Mouse (Mus musculus) c-Kit-positive CD71-positive TER-119-positive erythroid progenitor cells, embryonic 14.5 days (primary cell): ENCODE measurements at regions not wholly inside any gene's neighbourhood (a gene's known extent, or its start where the extent isn't known, plus 50 kb on each side); places are given as distances from the start of the nearest gene placed in this dataset.

ENCODE experiments used
- DNase-seq: peaks from one replicate; pipeline ENCODE4 v3.0.0-alpha.2; 2013; ENCODE audit warnings: low spot score

GRCm38 (mm10) chr16:93272146-93272545, 331.7 kb downstream of the Setd4 start:
- DNase-seq = no peak

DNA sequence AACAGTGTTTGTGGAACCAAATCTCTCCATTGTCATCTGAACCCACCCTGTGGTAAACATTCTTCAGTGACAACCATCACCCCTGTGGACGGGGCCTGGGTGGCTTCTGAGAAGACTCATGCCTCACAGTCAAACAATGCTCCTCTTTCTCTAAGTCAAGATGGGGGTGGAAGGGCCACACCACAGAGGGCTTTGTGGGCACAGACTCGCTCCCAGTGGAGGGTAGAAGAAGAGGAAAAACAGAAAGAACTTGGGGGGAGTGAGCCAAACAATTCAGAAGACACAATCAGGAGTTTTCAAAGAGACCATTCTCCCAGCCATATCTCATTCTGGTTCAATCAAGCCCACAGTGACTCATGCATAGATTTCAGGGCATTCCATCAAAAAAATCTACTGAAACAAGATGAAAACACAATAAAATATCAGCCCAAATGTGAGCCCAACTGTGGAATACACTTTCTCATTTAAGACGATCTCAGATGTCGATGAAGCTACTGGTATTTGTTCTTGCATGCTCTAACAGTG, 339.7 kb downstream of the Setd4 start:
- no peak for DNase-seq

DNA sequence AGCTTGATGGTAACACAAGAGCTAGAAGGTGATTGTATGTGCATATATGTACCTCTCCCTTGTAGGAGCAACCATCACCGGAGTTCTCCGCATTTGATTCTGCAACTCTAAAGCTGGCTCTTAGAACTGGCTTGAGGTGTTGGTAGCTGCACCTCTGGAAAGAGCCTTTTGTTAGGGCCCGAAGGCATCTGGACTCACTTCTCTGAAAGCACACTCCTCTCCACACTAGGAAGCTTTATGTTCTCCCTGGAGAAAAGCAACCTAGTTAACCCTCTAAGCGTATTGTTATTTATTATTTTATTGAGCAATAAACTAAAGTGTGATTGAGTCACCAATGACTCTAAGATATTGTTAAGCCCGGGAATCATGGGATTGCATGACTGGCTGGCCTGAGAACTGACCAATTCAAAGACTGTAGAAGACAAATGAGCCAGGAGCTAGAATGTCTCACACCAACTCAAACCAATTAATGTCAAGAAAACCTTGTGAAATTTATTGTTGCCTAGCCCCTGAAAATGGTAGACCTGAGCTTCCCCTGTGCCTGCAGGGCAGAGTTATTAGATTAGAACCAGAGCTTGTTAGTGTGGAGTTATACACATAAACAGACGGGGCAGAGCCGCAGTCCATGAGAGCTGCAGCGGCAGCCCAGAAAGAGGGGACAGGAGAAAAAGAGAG, 340.6 kb downstream of the Setd4 start:
- no peak for DNase-seq

DNA sequence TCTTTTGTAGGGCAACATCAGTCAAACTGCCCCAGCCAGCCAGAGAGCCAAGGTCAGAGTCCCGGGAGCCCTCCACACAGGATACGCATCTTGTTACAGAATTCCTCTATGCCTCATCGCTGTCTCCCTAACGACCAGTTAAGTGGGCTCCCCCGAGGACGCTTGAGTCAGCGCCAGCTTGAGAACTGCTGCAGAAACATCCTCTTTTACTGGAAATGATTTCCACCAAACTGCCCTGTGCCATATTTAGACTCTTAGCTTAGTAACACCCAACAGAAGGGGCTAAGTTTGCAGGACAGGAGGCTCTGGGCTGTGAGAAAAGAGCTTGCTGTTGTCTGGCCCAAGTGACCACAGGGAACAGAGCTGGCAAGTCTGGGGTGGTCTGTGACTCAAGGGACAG, 357.0 kb downstream of the Setd4 start:
- DNase-seq = no peak

DNA sequence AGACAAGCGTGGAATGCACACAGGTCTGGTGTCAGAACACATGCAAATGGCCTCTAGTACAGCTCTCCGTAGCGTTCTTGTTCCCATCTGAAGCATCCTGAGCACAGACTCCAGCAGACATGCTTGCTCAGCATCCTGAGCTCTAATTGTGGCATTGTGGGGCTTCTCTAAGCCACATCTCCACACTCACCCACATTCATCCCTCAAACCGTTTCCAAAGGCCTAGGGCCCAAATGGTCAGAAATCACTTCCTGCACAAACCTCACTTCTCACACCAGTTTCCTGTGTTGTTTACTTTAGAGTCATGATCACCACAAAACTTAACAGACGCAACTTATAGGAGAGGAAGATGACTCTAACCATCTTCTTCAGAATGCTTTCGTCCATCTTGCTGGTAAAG, 358.1 kb downstream of the Setd4 start:
- no peak for DNase-seq

- no peak for DNase-seq
Measured at GRCm38 (mm10) chr16:93238898-93239297, 365.0 kb downstream of the Setd4 start.

DNA sequence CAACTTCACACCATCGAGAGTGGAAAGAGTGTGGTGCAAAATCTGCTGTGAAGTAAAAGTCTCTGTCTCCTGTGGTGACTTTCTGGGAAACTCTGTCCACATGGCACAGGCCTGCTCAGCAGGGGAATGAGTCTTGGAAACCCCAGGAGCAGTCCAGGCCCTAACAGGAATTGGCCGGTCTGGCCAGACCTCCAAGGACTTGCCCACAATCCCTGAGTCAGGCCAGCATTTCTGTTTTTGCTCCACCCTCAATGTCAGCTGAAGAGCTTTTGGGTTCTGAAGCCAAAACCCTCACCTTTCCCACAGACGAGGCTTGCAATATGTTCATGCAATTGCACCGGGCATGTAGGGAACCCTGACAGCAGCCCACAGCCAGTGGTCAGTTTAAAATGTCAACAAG, 365.5 kb downstream of the Setd4 start:
- DNase-seq = no peak

- DNase-seq = no peak
Measured at GRCm38 (mm10) chr16:93225644-93226043, 378.2 kb downstream of the Setd4 start.

DNA sequence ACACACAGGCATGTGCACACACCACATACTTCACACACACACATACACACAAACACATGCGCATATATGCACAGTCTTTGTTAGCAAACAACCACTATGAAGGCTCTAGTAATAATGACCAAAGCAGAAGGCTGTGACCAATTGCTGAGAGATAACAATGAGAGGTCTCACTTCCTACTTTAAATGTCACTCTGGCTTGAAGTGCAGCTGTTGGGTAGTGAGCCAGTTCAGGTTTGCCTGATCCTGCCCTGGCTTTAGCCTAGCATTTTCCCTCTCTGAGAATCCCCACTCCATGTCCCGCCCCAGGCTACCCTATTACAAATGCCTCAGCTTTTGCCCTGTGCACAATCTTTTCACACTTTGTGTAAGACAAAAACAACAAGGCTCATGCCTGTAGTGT, 378.7 kb downstream of the Setd4 start:
- DNase-seq = no peak

DNA sequence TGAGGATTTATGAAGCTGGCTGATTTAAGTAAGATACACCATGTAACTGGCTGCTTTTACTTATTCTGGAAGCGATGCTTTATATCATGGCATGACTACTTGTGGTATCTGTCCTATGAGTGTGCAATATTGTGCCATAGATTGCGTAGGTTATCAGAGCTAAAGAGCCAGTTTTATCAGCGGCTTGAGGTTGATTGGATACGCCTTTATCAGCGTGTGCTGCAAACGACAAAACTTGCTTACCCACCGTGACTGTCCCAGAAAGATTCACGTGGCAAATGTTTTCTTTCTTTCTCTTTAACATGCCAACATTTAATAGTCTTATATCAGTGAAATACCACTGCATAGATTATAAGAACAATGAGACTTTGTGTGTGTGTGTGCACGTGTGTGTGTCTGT, 384.1 kb downstream of the Setd4 start:
- DNase-seq = no peak

GRCm38 (mm10) chr16:93218402-93218801, 385.5 kb downstream of the Setd4 start:
- no peak for DNase-seq

DNA sequence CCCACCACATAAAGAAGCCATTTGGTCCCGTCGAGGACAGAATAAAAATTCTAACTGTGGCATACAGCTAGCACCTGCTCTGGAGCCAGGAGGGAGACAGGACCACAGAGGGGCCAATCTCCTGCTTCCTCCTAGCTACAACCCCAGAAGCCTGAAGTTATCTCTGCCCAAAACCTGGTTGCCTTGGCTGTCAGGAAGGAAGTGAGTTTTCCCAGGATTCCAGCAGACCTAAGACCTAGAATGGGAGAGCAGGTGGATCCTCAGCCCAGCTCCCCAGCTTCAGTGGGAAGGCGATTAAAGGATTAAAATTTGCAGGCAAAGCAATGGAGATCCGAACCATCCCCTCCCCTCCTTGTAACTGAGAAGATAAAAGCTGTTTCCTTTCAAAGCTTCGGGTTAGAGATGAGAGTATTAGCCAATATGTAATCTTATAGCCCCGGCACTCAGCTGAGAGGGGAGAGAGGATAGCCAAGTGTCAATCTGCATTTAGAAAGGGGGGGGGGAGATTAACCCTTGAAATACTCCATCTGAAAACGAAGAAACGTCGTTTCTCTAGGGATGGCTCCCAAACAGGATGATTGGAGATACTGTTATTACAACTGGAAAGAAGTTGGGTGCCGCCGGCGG, 386.1 kb downstream of the Setd4 start:
- DNase-seq = no peak

- DNase-seq = no peak
Measured at GRCm38 (mm10) chr16:93215630-93216029, 388.2 kb downstream of the Setd4 start.

DNA sequence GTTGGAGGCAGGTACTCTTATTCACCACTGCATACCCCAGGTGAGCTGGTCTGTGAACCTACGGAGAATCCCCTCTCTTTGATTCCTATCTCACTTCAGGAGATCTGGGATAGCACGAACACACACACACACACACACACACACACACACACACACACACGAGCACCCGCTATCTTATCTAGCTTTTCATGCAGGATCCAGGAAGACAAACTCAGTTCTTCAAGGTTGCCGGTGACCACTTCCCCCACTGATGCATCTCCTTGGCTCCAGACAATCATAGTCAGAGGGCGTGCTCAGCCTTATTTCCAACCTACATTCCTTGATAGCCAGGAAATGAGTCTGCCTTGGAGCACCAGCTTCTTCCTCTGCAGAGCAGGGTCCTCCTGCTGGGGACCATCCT, 387.7 kb upstream of the Runx1 start:
- DNase-seq = no peak

- DNase-seq = no peak
Measured at GRCm38 (mm10) chr16:93207675-93208074, 381.7 kb upstream of the Runx1 start.

DNA sequence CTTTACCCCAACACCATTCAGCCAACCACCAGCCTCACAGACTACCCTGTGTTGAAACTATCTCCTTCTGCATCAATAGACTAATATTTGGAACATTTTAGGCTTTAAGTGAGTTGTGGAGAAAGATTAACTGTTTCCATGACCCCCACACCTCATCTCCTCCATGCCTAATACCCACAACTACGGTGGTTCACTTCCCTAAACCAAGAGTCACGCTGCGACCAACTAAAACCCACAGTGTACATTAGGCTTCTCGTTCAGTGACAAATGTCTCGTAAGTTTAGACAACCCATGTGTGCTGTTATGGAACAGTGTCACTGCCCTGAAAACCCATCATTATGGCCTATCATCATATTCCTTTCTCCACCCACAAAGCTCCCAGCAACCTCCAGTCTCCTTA, 381.3 kb upstream of the Runx1 start:
- no peak for DNase-seq

- DNase-seq = no peak
Measured at GRCm38 (mm10) chr16:93206325-93206724, 380.4 kb upstream of the Runx1 start.

- no peak for DNase-seq
Measured at GRCm38 (mm10) chr16:93204601-93205000, 378.7 kb upstream of the Runx1 start.

GRCm38 (mm10) chr16:93202591-93202990, 376.6 kb upstream of the Runx1 start:
- DNase-seq = no peak

DNA sequence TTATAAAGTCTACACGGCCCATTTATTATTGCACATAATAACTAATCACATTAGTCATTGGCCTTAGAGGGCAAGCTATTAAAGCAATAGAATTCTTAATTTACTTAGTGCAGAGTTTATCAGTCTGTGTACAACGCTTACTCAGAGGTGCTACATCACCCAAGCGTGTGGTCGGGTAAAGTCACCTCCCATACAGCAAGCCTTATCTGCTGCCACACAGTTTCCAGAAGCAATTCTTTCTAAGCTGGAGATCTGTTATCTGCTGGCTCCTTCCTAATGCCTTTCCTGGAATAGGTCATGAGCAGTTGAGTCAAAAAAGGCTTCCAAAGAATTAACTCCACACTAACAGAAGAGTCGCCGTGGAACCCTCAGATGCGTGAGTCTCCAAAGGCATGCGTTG, 371.4 kb upstream of the Runx1 start:
- peak; percentile 84 for DNase-seq

DNA sequence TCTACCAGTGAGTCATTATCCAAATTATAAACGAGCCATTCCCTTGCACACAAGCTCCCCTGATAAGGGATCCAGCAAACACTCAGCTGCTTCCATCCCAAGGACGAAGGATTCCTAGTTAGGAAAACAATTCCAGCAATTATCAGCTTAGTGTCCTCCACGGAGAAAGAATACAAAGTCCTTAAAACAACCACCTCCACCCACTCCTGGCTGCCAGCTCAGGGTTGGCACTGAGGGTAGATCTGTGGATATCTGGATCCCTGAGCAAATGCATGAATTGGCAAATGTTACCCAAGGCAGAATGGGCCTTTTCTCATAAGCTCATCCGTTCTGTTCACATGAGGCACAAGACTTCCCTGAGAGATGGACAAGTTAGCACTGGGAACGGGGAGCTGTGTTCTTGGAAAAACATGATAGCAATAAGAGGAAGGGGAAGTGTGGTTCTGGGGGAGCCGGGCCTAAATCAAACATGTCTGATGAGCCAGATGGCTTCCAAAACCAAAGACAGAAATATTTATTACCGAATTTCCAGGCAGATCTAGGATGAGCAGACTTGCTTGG, 368.1 kb upstream of the Runx1 start:
- no peak for DNase-seq

GRCm38 (mm10) chr16:93193263-93193662, 367.3 kb upstream of the Runx1 start:
- DNase-seq = no peak

- no peak for DNase-seq
Measured at GRCm38 (mm10) chr16:93192651-93193173, 366.8 kb upstream of the Runx1 start.
